Mouse (Mus musculus): ENCODE results near the gene Apoa1. TPM values are rescaled to one million over a fixed set of nuclear protein-coding genes. Genes with fewer than 3 reads are reported as not detected.

Gene Apoa1
- polyA plus RNA-seq, 1 experiment: not detected

- no peak overlapping the region for H3K4me3 ChIP-seq (ENCODE audit: insufficient read depth, low read depth, low read length)
- H3K4me1 ChIP-seq (ENCODE audit: control insufficient read depth, insufficient read depth, low read length): no peaks in the 10 kb centered on the region
- H3K27ac ChIP-seq (ENCODE audit: insufficient read depth, low read depth, low read length): no peak overlapping the region
- 91% methylated on average over 6 of the region's 6 CpGs for WGBS
- TF ChIP-seq CTCF (IDR thresholded peaks at IDR 0.05; ENCODE audit: insufficient read depth, low read depth, low read length): no peak
- no peak for TF ChIP-seq POLR2A (IDR thresholded peaks at IDR 0.05; ENCODE audit: insufficient read depth, low read depth, low read length)
Observed at GRCm38 (mm10) chr9:46259111-46259510, 30.7 kb downstream of the Apoa1 start.

GRCm38 (mm10) chr9:46261131-46261530 is 32.8 kb downstream of the Apoa1 start:
- TF ChIP-seq CTCF (IDR thresholded peaks at IDR 0.05; ENCODE audit: insufficient read depth, low read depth, low read length): no peak
- TF ChIP-seq POLR2A (IDR thresholded peaks at IDR 0.05; ENCODE audit: insufficient read depth, low read depth, low read length): no peak
- Histone ChIP-seq H3K27ac (ENCODE audit: insufficient read depth, low read depth, low read length) (no peak overlapping the region), H3K4me1 (ENCODE audit: control insufficient read depth, insufficient read depth, low read length) (no peaks in the 10 kb centered on the region), H3K4me3 (ENCODE audit: insufficient read depth, low read depth, low read length) (no peak overlapping the region)
- WGBS: 92% methylated on average over 7 of the region's 7 CpGs

GRCm38 (mm10) chr9:46268343-46268873 is 40.0 kb downstream of the Apoa1 start, which contains the start of gene Apoa5:
Gene Apoa5, plus strand, starts transcription at chr9:46268633.
- no peak for TF ChIP-seq POLR2A (IDR thresholded peaks at IDR 0.05; ENCODE audit: insufficient read depth, low read depth, low read length)
- no peak for TF ChIP-seq CTCF (IDR thresholded peaks at IDR 0.05; ENCODE audit: insufficient read depth, low read depth, low read length)
- H3K4me1 ChIP-seq (ENCODE audit: control insufficient read depth, insufficient read depth, low read length): 0 out of 2 replicates have a peak, but pooled peaks cover 2% of the 10 kb centered on the region
- no peak within 1 kb of the TSS for H3K4me3 ChIP-seq (ENCODE audit: insufficient read depth, low read depth, low read length)
- H3K27ac ChIP-seq (ENCODE audit: insufficient read depth, low read depth, low read length): no peak within 1 kb of the TSS
- WGBS: 56% methylated on average over 7 of the region's 7 CpGs

GRCm38 (mm10) chr9:46269125-46269524 is 40.7 kb downstream of the Apoa1 start:
- WGBS: 79% methylated on average over 5 of the region's 5 CpGs
- TF ChIP-seq CTCF (IDR thresholded peaks at IDR 0.05; ENCODE audit: insufficient read depth, low read depth, low read length) (no peak), POLR2A (IDR thresholded peaks at IDR 0.05; ENCODE audit: insufficient read depth, low read depth, low read length) (no peak)
- Histone ChIP-seq H3K4me1 (ENCODE audit: control insufficient read depth, insufficient read depth, low read length) (0 out of 2 replicates have a peak, but pooled peaks cover 2% of the 10 kb centered on the region), H3K4me3 (ENCODE audit: insufficient read depth, low read depth, low read length) (no peak overlapping the region), H3K27ac (ENCODE audit: insufficient read depth, low read depth, low read length) (no peak overlapping the region)

- H3K27ac ChIP-seq (ENCODE audit: insufficient read depth, low read depth, low read length): no peak overlapping the region
- no peak overlapping the region for H3K4me3 ChIP-seq (ENCODE audit: insufficient read depth, low read depth, low read length)
- 93% methylated on average over 4 of the region's 4 CpGs for WGBS
- TF ChIP-seq CTCF (IDR thresholded peaks at IDR 0.05; ENCODE audit: insufficient read depth, low read depth, low read length): no peak
- TF ChIP-seq POLR2A (IDR thresholded peaks at IDR 0.05; ENCODE audit: insufficient read depth, low read depth, low read length): no peak
- H3K4me1 ChIP-seq (ENCODE audit: control insufficient read depth, insufficient read depth, low read length): 0 out of 2 replicates have a peak, but pooled peaks cover 2% of the 10 kb centered on the region
Observed at GRCm38 (mm10) chr9:46270782-46271181, 42.4 kb downstream of the Apoa1 start.

GRCm38 (mm10) chr9:46272070-46272469 is 43.7 kb downstream of the Apoa1 start:
- no peak overlapping the region for H3K4me3 ChIP-seq (ENCODE audit: insufficient read depth, low read depth, low read length)
- H3K4me1 ChIP-seq (ENCODE audit: control insufficient read depth, insufficient read depth, low read length): 0 out of 2 replicates have a peak, but pooled peaks cover 2% of the 10 kb centered on the region
- WGBS: 79% methylated on average over 9 of the region's 9 CpGs
- H3K27ac ChIP-seq (ENCODE audit: insufficient read depth, low read depth, low read length): no peak overlapping the region
- TF ChIP-seq CTCF (IDR thresholded peaks at IDR 0.05; ENCODE audit: insufficient read depth, low read depth, low read length) (no peak), POLR2A (IDR thresholded peaks at IDR 0.05; ENCODE audit: insufficient read depth, low read depth, low read length) (no peak)

- peak within 1 kb of the TSS; percentile 85 for H3K4me3 ChIP-seq (ENCODE audit: insufficient read depth, low read depth, low read length)
- 6% methylated on average over 45 of the region's 45 CpGs for WGBS
- no peak within 1 kb of the TSS for H3K27ac ChIP-seq (ENCODE audit: insufficient read depth, low read depth, low read length)
- peak; percentile 88 for TF ChIP-seq POLR2A (IDR thresholded peaks at IDR 0.05; ENCODE audit: insufficient read depth, low read depth, low read length)
- TF ChIP-seq CTCF (IDR thresholded peaks at IDR 0.05; ENCODE audit: insufficient read depth, low read depth, low read length): no peak
- 0 out of 2 replicates have a peak, but pooled peaks cover 2% of the 10 kb centered on the region for H3K4me1 ChIP-seq (ENCODE audit: control insufficient read depth, insufficient read depth, low read length)
Observed at GRCm38 (mm10) chr9:46272677-46273454, 44.5 kb downstream of the Apoa1 start, which contains the start of gene Zpr1. Gene Zpr1, plus strand, starts transcription at chr9:46273064.

GRCm38 (mm10) chr9:46274494-46274893 is 46.1 kb downstream of the Apoa1 start:
- H3K27ac ChIP-seq (ENCODE audit: insufficient read depth, low read depth, low read length): no peak overlapping the region
- no peak overlapping the region for H3K4me3 ChIP-seq (ENCODE audit: insufficient read depth, low read depth, low read length)
- 94% methylated on average over 9 of the region's 9 CpGs for WGBS
- TF ChIP-seq CTCF (IDR thresholded peaks at IDR 0.05; ENCODE audit: insufficient read depth, low read depth, low read length): no peak
- TF ChIP-seq POLR2A (IDR thresholded peaks at IDR 0.05; ENCODE audit: insufficient read depth, low read depth, low read length): no peak
- 0 out of 2 replicates have a peak, but pooled peaks cover 2% of the 10 kb centered on the region for H3K4me1 ChIP-seq (ENCODE audit: control insufficient read depth, insufficient read depth, low read length)

Other genes with a start within 250 kb of the Apoa1 start
- gene Pafah1b2, start 215.9 kb upstream of the Apoa1 start, polyA plus RNA-seq (2012; ENCODE audit: insufficient read depth, insufficient read length, low replicate concordance, missing spikeins): 66.5 and 504 TPM in 2 replicates
- 51.7 TPM in 1 of 2 replicates, not detected in the other for gene Sik3, start 215.8 kb upstream of the Apoa1 start, polyA plus RNA-seq (2012; ENCODE audit: insufficient read depth, insufficient read length, low replicate concordance, missing spikeins)
- gene Apoc3, start 7.1 kb downstream of the Apoa1 start, polyA plus RNA-seq (2012; ENCODE audit: insufficient read depth, insufficient read length, low replicate concordance, missing spikeins): not detected in 2 replicates
- not detected in 2 replicates for gene Apoa4, start 12.1 kb downstream of the Apoa1 start, polyA plus RNA-seq (2012; ENCODE audit: insufficient read depth, insufficient read length, low replicate concordance, missing spikeins)
- not detected in 2 replicates for gene Apoa5, start 40.1 kb downstream of the Apoa1 start, polyA plus RNA-seq (2012; ENCODE audit: insufficient read depth, insufficient read length, low replicate concordance, missing spikeins)
- not detected in 2 replicates for gene Zpr1, start 44.5 kb downstream of the Apoa1 start, polyA plus RNA-seq (2012; ENCODE audit: insufficient read depth, insufficient read length, low replicate concordance, missing spikeins)
- gene Bud13, start 54.4 kb downstream of the Apoa1 start, polyA plus RNA-seq (2012; ENCODE audit: insufficient read depth, insufficient read length, low replicate concordance, missing spikeins): not detected in 2 replicates
- not detected in 2 replicates for gene 4931429L15Rik, start 91.4 kb downstream of the Apoa1 start, polyA plus RNA-seq (2012; ENCODE audit: insufficient read depth, insufficient read length, low replicate concordance, missing spikeins)

Data from olfactory bulb, adult 2 months (tissue).